Mouse (Mus musculus) lung, postnatal 0 days (tissue): ENCODE data around the gene Cenpn. TPM values are rescaled to one million over a fixed set of nuclear protein-coding genes. Genes with fewer than 3 reads are reported as not detected.

Experiments
- ATAC-seq: fragments of 200-750 bp; cut with Nextera tagmentation; 2 replicates; pipeline ENCODE4 v1.8.0; 2017; ENCODE audit warnings: moderate library complexity
- DNase-seq: peaks from one replicate; pipeline ENCODE4 v3.0.0-alpha.2; 2016; ENCODE audit warnings: low spot score
- H3K27ac ChIP-seq: fragments of 300-500 bp; sonication (generic); 2 replicates; pipeline ENCODE4 v1.5.1; 2014; ENCODE audit warnings: antibody characterized with exemption, mild to moderate bottlenecking, low read length, mixed read lengths
- H3K27me3 ChIP-seq: fragments of 300-500 bp; sonication (generic); replicated peaks from 2 replicates; pipeline ENCODE4 v1.6.1; 2014; ENCODE audit warnings: low read length, mixed read lengths; ENCODE audit not compliant: insufficient read depth
- H3K36me3 ChIP-seq: fragments of 300-500 bp; sonication (generic); 2 replicates; pipeline ENCODE4 v1.6.1; 2014; ENCODE audit warnings: low read length, mixed read lengths; ENCODE audit not compliant: insufficient read depth
- H3K4me1 ChIP-seq: fragments of 300-500 bp; sonication (generic); 2 replicates; pipeline ENCODE4 v1.6.1; 2014; ENCODE audit warnings: antibody characterized with exemption, low read depth, low read length, mixed read lengths; ENCODE audit not compliant: insufficient read depth
- H3K4me2 ChIP-seq: fragments of 300-500 bp; sonication (generic); replicated peaks from 2 replicates; pipeline ENCODE4 v1.6.1; 2014; ENCODE audit warnings: low read depth, mild to moderate bottlenecking, low read length, moderate library complexity, mixed read lengths
- H3K4me3 ChIP-seq: fragments of 300-500 bp; sonication (generic); 2 replicates; pipeline ENCODE4 v1.5.1; 2014; ENCODE audit warnings: low read depth, low read length
- H3K9ac ChIP-seq: fragments of 300-500 bp; sonication (generic); replicated peaks from 2 replicates; pipeline ENCODE4 v1.6.1; 2014; ENCODE audit warnings: low read depth, mild to moderate bottlenecking
- H3K9me3 ChIP-seq: fragments of 300-500 bp; sonication (generic); 2 replicates; pipeline ENCODE4 v1.6.1; 2016; ENCODE audit warnings: low read length, mixed read lengths
- CTCF ChIP-seq: IDR thresholded peaks from 2 replicates; pipeline ENCODE4 v1.5.1; 2016; ENCODE audit warnings: antibody characterized with exemption, mild to moderate bottlenecking
- EP300 ChIP-seq: IDR thresholded peaks from 2 replicates; pipeline ENCODE4 v1.6.1; 2016; ENCODE audit warnings: antibody characterized with exemption, mild to moderate bottlenecking, control low read depth
- WGBS: fragments of 180-500 bp; shearing (Covaris S2); extraction: QIAGEN DNeasy Blood & Tissue Kit; methylation state at CpG from one replicate; pipeline ENCODE4 v1.1.7; 2014; 5-methylcytosine and 5-hydroxymethylcytosine counted together
- polyA plus RNA-seq: library from polyadenylated mRNA; unstranded; fragments of >200 nt; fragmentation: Nextera tagmentation; extraction: Ambion mirVana; gene quantifications from 2 replicates; pipeline ENCODE4 v1.2.1, GENCODE M21; 2015

Cenpn gene
- polyA plus RNA-seq, 1 experiment from 2014 or later: 2.7 TPM

DNA sequence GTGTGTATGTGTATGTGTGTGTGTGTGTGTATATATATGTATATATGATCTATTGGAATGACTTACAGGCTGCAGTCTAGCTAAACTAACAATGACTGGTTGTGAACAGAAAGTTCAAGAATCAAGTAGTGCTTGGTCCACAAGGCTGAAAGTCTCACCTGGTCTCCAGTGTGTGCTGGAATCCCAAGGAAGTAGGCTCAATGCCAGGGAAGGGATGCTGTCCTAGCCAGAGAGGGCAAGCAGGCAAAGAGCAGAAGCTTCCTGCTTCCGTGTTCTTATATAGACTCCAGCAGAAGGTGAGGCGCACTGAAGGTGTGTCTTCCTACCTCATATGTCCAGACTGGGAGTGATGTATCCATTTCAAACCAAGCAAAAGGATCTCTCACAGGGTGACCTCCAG is 30.2 kb downstream of the Cenpn start:
- Histone ChIP-seq H3K9ac (no peak overlapping the region), H3K27me3 (no peaks in the 10 kb centered on the region), H3K4me1 (no peaks in the 10 kb centered on the region), H3K36me3 (peaks cover 25% of the 10 kb centered on the region; the same call in 1 of the 2 replicates), H3K27ac (peak overlapping the region; percentile 39; the same call in 1 of the 2 replicates), H3K4me3 (no peak overlapping the region), H3K9me3 (no peaks in the 10 kb centered on the region), H3K4me2 (no peak overlapping the region)
- TF ChIP-seq CTCF: no peak
- no peak for TF ChIP-seq EP300
- WGBS: 53% methylated on average over 2 of the region's 2 CpGs
- DNase-seq: peak; percentile 53
- peak; percentile 65 for ATAC-seq

DNA sequence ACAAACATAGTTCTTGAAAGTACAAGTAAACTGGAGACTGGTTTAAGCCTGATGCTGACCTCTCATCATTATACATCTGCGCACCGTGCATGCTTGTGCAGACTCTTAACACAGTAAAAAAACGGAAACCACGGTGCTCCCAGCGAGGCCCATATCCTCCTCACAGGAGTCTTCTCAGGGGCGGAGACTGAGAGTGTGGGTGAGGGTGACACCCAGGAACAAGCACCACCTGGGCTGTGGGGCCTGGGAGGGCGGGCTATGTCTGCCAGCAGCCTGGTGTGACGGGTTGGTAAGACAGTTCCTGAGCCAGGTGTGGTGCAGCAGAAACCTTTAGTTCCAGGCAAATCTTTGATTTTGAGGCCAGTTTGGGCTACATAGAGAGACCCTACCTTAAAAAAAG is 30.9 kb downstream of the Cenpn start:
- no peak overlapping the region for H3K4me3 ChIP-seq
- H3K27ac ChIP-seq: peak overlapping the region; percentile 39; the same call in 1 of the 2 replicates
- peaks cover 27% of the 10 kb centered on the region; the same call in 1 of the 2 replicates for H3K36me3 ChIP-seq
- 62% methylated on average over 8 of the region's 8 CpGs for WGBS
- DNase-seq: no peak
- TF ChIP-seq CTCF (no peak), EP300 (no peak)
- H3K9me3 ChIP-seq: no peaks in the 10 kb centered on the region
- no peak for ATAC-seq
- H3K27me3 ChIP-seq: no peaks in the 10 kb centered on the region
- H3K9ac ChIP-seq: no peak overlapping the region
- no peaks in the 10 kb centered on the region for H3K4me1 ChIP-seq
- H3K4me2 ChIP-seq: no peak overlapping the region

DNA sequence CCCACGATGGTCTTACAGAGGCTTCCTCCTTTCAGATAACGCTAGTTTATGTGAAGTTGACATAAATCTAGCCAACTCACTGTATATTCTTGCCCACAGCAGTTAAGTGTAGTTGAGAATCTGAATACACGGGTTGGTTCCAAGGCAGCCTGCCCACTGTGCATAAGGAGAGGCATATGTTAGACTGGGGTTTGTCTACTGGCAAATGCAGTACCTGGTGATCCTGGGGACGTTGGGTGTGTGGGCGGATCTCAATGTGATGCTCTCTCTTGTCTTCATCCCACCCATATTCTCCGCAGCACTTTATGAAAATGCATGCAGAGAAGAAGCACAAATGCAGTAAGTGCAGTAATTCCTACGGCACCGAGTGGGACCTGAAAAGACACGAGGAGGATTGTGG is 32.9 kb downstream of the Cenpn start:
- no peak for DNase-seq
- Histone ChIP-seq H3K36me3 (peaks cover 36% of the 10 kb centered on the region), H3K4me3 (no peak overlapping the region), H3K4me2 (no peak overlapping the region), H3K9me3 (no peaks in the 10 kb centered on the region), H3K27ac (no peak overlapping the region), H3K4me1 (no peaks in the 10 kb centered on the region), H3K9ac (no peak overlapping the region), H3K27me3 (no peaks in the 10 kb centered on the region)
- TF ChIP-seq EP300 (no peak), CTCF (no peak)
- WGBS: 92% methylated on average over 9 of the region's 9 CpGs
- no peak for ATAC-seq

DNA sequence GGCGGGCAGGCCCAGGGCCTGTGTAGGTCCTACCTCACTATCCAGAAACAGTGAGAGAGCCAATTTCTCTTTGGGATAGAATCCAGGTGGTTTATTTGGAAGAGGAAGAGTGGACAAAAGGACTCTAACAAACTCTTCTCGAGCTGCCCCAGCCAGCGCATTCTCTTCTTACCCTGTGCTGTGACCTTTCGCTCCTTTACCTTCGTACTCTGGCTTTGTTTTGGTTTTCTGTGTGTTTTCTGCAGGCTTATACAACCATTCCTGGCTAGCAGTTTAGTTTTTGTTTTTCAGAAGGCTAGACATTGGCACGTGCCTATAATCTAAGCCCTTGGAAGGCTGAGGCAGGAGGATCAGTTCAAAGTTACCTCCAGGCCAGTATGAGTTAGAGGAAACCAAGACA is 48.0 kb downstream of the Cenpn start:
- H3K36me3 ChIP-seq: no peaks in the 10 kb centered on the region
- TF ChIP-seq EP300: no peak
- no peak for TF ChIP-seq CTCF
- ATAC-seq: no peak
- no peaks in the 10 kb centered on the region for H3K4me1 ChIP-seq
- no peaks in the 10 kb centered on the region for H3K9me3 ChIP-seq
- H3K27ac ChIP-seq: no peak overlapping the region
- H3K9ac ChIP-seq: no peak overlapping the region
- no peak overlapping the region for H3K4me2 ChIP-seq
- no peaks in the 10 kb centered on the region for H3K27me3 ChIP-seq
- no peak for DNase-seq
- 83% methylated on average over 6 of the region's 6 CpGs for WGBS
- H3K4me3 ChIP-seq: no peak overlapping the region

DNA sequence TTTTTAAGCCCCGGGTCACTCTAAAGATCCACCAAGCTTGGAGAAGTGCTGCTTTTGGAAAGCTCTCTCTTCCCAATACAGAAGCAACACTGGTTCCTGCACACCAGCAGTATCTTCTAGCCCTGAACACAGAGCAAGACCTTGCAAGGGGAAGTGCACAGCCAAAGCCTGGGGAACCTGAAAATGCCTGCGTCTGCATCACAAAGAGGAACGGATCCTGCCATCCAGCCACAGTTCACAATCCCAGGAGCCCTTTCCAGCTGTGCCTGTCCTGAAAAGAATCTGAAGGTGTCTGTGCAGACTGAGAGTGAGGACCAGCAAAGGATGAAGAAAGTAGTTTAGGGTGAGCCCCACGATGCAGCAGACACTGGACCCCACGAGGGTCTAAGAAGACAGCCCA is 53.5 kb downstream of the Cenpn start:
- no peak for TF ChIP-seq CTCF
- TF ChIP-seq EP300: no peak
- no peak for ATAC-seq
- Histone ChIP-seq H3K36me3 (no peaks in the 10 kb centered on the region), H3K4me3 (no peak overlapping the region), H3K9ac (no peak overlapping the region), H3K27ac (no peak overlapping the region), H3K9me3 (no peaks in the 10 kb centered on the region), H3K27me3 (no peaks in the 10 kb centered on the region), H3K4me2 (no peak overlapping the region), H3K4me1 (no peaks in the 10 kb centered on the region)
- WGBS: 41% methylated on average over 5 of the region's 5 CpGs
- DNase-seq: no peak

DNA sequence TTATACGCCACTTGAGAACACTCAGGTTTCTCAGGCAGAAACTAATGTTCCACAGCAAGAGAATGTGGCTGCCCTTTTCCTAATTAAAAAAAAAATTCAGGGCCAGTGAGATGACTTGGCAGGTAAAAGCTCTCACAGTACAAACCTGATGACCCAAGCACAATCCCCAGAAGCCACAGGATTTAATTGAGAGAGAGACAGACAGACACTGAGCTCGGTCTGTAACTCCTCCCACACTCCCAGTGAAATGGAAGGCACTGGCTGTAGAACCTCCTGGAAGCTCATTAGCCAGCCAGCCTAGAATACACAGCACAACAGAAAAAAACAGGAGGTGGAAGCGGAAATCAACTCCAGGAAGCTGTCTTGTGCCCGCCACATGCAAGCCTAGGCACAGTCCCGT is 54.1 kb downstream of the Cenpn start:
- H3K9ac ChIP-seq: no peak overlapping the region
- H3K4me1 ChIP-seq: no peaks in the 10 kb centered on the region
- no peaks in the 10 kb centered on the region for H3K36me3 ChIP-seq
- 52% methylated on average over 5 of the region's 5 CpGs for WGBS
- no peak overlapping the region for H3K4me3 ChIP-seq
- DNase-seq: peak; percentile 26
- no peak overlapping the region for H3K27ac ChIP-seq
- ATAC-seq: no peak
- TF ChIP-seq EP300 (no peak), CTCF (no peak)
- H3K4me2 ChIP-seq: no peak overlapping the region
- H3K9me3 ChIP-seq: no peaks in the 10 kb centered on the region
- H3K27me3 ChIP-seq: no peaks in the 10 kb centered on the region

DNA sequence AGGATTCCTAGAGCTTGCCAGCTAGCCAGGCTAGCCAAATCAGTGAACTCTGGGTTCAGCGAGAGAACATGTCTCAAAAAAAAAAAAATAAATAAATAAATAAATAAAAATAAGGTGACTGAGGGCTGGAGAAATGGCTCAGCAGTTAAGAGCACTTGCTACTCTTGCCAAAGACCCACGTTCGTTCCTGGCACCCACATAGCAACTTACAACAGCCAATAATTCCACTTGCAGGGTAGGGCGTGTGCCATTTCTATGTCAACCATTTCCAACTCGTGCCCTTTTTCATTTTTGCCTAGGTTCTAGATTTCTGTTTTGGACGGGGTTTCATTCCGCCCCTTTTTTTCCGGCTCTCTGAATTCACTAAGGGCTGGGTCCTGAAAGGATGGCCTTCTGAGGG is 56.5 kb downstream of the Cenpn start:
- H3K9me3 ChIP-seq: no peaks in the 10 kb centered on the region
- H3K4me1 ChIP-seq: no peaks in the 10 kb centered on the region
- DNase-seq (peak; percentile 14), ATAC-seq (no peak)
- WGBS: 29% methylated on average over 8 of the region's 8 CpGs
- no peaks in the 10 kb centered on the region for H3K27me3 ChIP-seq
- H3K36me3 ChIP-seq: no peaks in the 10 kb centered on the region
- no peak overlapping the region for H3K9ac ChIP-seq
- no peak overlapping the region for H3K27ac ChIP-seq
- TF ChIP-seq CTCF (no peak), EP300 (no peak)
- peak overlapping the region; percentile 59 for H3K4me2 ChIP-seq
- peak overlapping the region; percentile 69 for H3K4me3 ChIP-seq
